Mouse (Mus musculus): ENCODE data around the gene Gm13693. TPM values are rescaled to one million over a fixed set of nuclear protein-coding genes. Genes with fewer than 3 reads are reported as not detected.
"Not testable (repeated sequence)": the region's sequence is repeated elsewhere in the genome, so short reads cannot be mapped to it uniquely, and the experiment has no call there.

Gm13693 gene
- polyA plus RNA-seq (2014; fragmentation: Nextera tagmentation; extraction: Ambion mirVana) = not detected in 2 replicates

DNA sequence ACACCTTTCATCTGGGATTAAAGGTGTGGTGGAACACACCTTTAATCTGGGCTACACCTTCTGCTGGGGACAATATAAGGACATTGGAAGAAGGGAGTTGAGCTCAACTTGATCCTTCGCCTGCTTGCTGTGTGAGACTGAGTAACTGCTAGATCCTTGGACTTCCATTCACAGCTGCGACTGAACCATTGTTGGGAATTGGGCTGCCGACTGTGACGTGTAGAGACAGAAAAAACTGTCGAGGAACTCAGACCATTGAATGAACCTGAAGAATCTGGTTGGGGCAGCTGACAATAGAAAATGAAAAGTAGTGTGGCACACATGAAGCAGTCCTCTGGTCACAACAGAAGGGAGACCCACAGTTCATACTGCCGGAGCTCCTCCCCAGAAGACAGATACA is at the start of gene Gm13693:
Gene Gm13693, plus strand, starts transcription at position 301 of the 400 bp plus-strand sequence.
- H3K36me3 ChIP-seq (ENCODE audit: control insufficient read depth, insufficient read depth, low read length); H3K9me3 ChIP-seq (ENCODE audit: control insufficient read depth, low read length); H3K9ac ChIP-seq (replicated peaks; ENCODE audit: low read depth, low read length); H3K27me3 ChIP-seq (ENCODE audit: control insufficient read depth, insufficient read depth, low read length); H3K4me2 ChIP-seq (ENCODE audit: low read depth, low read length); H3K4me3 ChIP-seq (ENCODE audit: low read depth, low read length); ATAC-seq (ENCODE audit: low read depth); H3K27ac ChIP-seq (ENCODE audit: low read depth, low read length); H3K4me1 ChIP-seq (ENCODE audit: control insufficient read depth, insufficient read depth, low read length): not testable (repeated sequence)
- no CpG with 5 or more reads among the region's 6 CpGs for WGBS

GRCm38 (mm10) chr2:83929478-83930088 is 31.7 kb upstream of the Gm13693 start:
- Histone ChIP-seq H3K27me3 (ENCODE audit: control insufficient read depth, insufficient read depth, low read length) (no peaks in the 10 kb centered on the region), H3K9ac (replicated peaks; ENCODE audit: low read depth, low read length) (no peak overlapping the region), H3K4me2 (ENCODE audit: low read depth, low read length) (no peak overlapping the region), H3K36me3 (ENCODE audit: control insufficient read depth, insufficient read depth, low read length) (no peaks in the 10 kb centered on the region), H3K4me1 (ENCODE audit: control insufficient read depth, insufficient read depth, low read length) (no peaks in the 10 kb centered on the region), H3K27ac (ENCODE audit: low read depth, low read length) (no peak overlapping the region), H3K4me3 (ENCODE audit: low read depth, low read length) (no peak overlapping the region), H3K9me3 (ENCODE audit: control insufficient read depth, low read length) (no peaks in the 10 kb centered on the region)
- no peak for ATAC-seq (ENCODE audit: low read depth)
- WGBS = 68% methylated on average over 2 of the region's 2 CpGs

GRCm38 (mm10) chr2:83940931-83941361 is 20.4 kb upstream of the Gm13693 start, which contains the start of gene Zswim2:
Gene Zswim2, minus strand, starts transcription at chr2:83941228.
- H3K9ac ChIP-seq (replicated peaks; ENCODE audit: low read depth, low read length) = no peak within 1 kb of the TSS
- no peaks in the 10 kb centered on the region for H3K9me3 ChIP-seq (ENCODE audit: control insufficient read depth, low read length)
- peak; percentile 100 for ATAC-seq (ENCODE audit: low read depth)
- no peaks in the 10 kb centered on the region for H3K27me3 ChIP-seq (ENCODE audit: control insufficient read depth, insufficient read depth, low read length)
- no peaks in the 10 kb centered on the region for H3K36me3 ChIP-seq (ENCODE audit: control insufficient read depth, insufficient read depth, low read length)
- H3K27ac ChIP-seq (ENCODE audit: low read depth, low read length) = peak within 1 kb of the TSS; percentile 44; the same call in 1 of the 2 replicates
- H3K4me1 ChIP-seq (ENCODE audit: control insufficient read depth, insufficient read depth, low read length) = no peaks in the 10 kb centered on the region
- H3K4me3 ChIP-seq (ENCODE audit: low read depth, low read length) = peak within 1 kb of the TSS; percentile 28
- H3K4me2 ChIP-seq (ENCODE audit: low read depth, low read length) = peak within 1 kb of the TSS; percentile 54
- 1% methylated on average over 20 of the region's 20 CpGs for WGBS

DNA sequence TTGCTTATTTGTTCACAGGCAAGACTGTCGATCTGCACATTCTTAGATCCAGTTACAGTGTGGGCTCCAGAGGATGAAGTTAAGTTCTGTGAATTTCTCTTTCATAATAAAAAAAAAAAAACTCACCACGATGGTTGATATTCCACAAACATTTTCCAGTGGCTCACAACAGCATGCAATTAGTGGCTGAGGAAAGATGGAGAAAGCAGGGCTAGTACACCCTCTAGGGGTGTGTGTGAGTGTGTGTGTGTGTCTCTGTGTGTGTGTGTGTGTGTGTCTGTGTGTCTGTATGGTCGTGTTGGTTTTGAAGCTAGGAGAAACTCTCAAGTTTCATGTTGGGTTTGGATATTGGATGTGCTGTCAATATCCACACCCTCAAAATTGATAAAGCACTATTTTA is 19.9 kb upstream of the Gm13693 start:
- ATAC-seq (ENCODE audit: low read depth) = peak; percentile 54
- Histone ChIP-seq H3K36me3 (ENCODE audit: control insufficient read depth, insufficient read depth, low read length) (no peaks in the 10 kb centered on the region), H3K27me3 (ENCODE audit: control insufficient read depth, insufficient read depth, low read length) (no peaks in the 10 kb centered on the region), H3K27ac (ENCODE audit: low read depth, low read length) (no peak overlapping the region), H3K4me1 (ENCODE audit: control insufficient read depth, insufficient read depth, low read length) (no peaks in the 10 kb centered on the region), H3K9ac (replicated peaks; ENCODE audit: low read depth, low read length) (no peak overlapping the region), H3K4me2 (ENCODE audit: low read depth, low read length) (peak overlapping the region; percentile 54), H3K4me3 (ENCODE audit: low read depth, low read length) (peak overlapping the region; percentile 28; the same call in 1 of the 2 replicates), H3K9me3 (ENCODE audit: control insufficient read depth, low read length) (no peaks in the 10 kb centered on the region)
- WGBS = 52% methylated on average over 3 of the region's 3 CpGs

GRCm38 (mm10) chr2:83941792-83942191 is 19.5 kb upstream of the Gm13693 start:
- no peaks in the 10 kb centered on the region for H3K27me3 ChIP-seq (ENCODE audit: control insufficient read depth, insufficient read depth, low read length)
- H3K9ac ChIP-seq (replicated peaks; ENCODE audit: low read depth, low read length) = no peak overlapping the region
- no peaks in the 10 kb centered on the region for H3K9me3 ChIP-seq (ENCODE audit: control insufficient read depth, low read length)
- no peak for ATAC-seq (ENCODE audit: low read depth)
- WGBS = 79% methylated on average over 4 of the region's 4 CpGs
- no peak overlapping the region for H3K27ac ChIP-seq (ENCODE audit: low read depth, low read length)
- H3K4me1 ChIP-seq (ENCODE audit: control insufficient read depth, insufficient read depth, low read length) = no peaks in the 10 kb centered on the region
- no peaks in the 10 kb centered on the region for H3K36me3 ChIP-seq (ENCODE audit: control insufficient read depth, insufficient read depth, low read length)
- H3K4me2 ChIP-seq (ENCODE audit: low read depth, low read length) = no peak overlapping the region
- H3K4me3 ChIP-seq (ENCODE audit: low read depth, low read length) = no peak overlapping the region

DNA sequence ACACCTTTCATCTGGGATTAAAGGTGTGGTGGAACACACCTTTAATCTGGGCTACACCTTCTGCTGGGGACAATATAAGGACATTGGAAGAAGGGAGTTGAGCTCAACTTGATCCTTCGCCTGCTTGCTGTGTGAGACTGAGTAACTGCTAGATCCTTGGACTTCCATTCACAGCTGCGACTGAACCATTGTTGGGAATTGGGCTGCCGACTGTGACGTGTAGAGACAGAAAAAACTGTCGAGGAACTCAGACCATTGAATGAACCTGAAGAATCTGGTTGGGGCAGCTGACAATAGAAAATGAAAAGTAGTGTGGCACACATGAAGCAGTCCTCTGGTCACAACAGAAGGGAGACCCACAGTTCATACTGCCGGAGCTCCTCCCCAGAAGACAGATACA is 5.9 kb upstream of the Gm13693 start, which contains the start of gene Gm13698:
Gene Gm13698, plus strand, starts transcription at position 301 of the 400 bp plus-strand sequence.
- no CpG with 5 or more reads among the region's 6 CpGs for WGBS
- H3K4me1 ChIP-seq (ENCODE audit: control insufficient read depth, insufficient read depth, low read length) = not testable (repeated sequence)

DNA sequence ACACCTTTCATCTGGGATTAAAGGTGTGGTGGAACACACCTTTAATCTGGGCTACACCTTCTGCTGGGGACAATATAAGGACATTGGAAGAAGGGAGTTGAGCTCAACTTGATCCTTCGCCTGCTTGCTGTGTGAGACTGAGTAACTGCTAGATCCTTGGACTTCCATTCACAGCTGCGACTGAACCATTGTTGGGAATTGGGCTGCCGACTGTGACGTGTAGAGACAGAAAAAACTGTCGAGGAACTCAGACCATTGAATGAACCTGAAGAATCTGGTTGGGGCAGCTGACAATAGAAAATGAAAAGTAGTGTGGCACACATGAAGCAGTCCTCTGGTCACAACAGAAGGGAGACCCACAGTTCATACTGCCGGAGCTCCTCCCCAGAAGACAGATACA is 5.7 kb downstream of the Gm13693 start, which contains the start of gene Gm13695:
Gene Gm13695, plus strand, starts transcription at position 301 of the 400 bp plus-strand sequence.
- ATAC-seq (ENCODE audit: low read depth); H3K4me3 ChIP-seq (ENCODE audit: low read depth, low read length); H3K9ac ChIP-seq (replicated peaks; ENCODE audit: low read depth, low read length); H3K9me3 ChIP-seq (ENCODE audit: control insufficient read depth, low read length); H3K27ac ChIP-seq (ENCODE audit: low read depth, low read length); H3K4me2 ChIP-seq (ENCODE audit: low read depth, low read length); H3K27me3 ChIP-seq (ENCODE audit: control insufficient read depth, insufficient read depth, low read length); H3K4me1 ChIP-seq (ENCODE audit: control insufficient read depth, insufficient read depth, low read length); H3K36me3 ChIP-seq (ENCODE audit: control insufficient read depth, insufficient read depth, low read length): not testable (repeated sequence)
- WGBS = no CpG with 5 or more reads among the region's 6 CpGs

More for the DNA sequence above, 5.9 kb upstream of the Gm13693 start, which contains the start of gene Gm13698:
- not testable (repeated sequence) for H3K27ac ChIP-seq (ENCODE audit: low read depth, low read length); H3K4me2 ChIP-seq (ENCODE audit: low read depth, low read length); H3K27me3 ChIP-seq (ENCODE audit: control insufficient read depth, insufficient read depth, low read length); H3K9ac ChIP-seq (replicated peaks; ENCODE audit: low read depth, low read length); H3K4me3 ChIP-seq (ENCODE audit: low read depth, low read length); H3K9me3 ChIP-seq (ENCODE audit: control insufficient read depth, low read length); H3K36me3 ChIP-seq (ENCODE audit: control insufficient read depth, insufficient read depth, low read length); ATAC-seq (ENCODE audit: low read depth)

GRCm38 (mm10) chr2:83972823-83973222 is 11.5 kb downstream of the Gm13693 start, which contains the start of gene Gm13696:
Gene Gm13696, plus strand, starts transcription at chr2:83973123.
- WGBS = no CpG with 5 or more reads among the region's 6 CpGs
- not testable (repeated sequence) for H3K36me3 ChIP-seq (ENCODE audit: control insufficient read depth, insufficient read depth, low read length); H3K4me3 ChIP-seq (ENCODE audit: low read depth, low read length); H3K9ac ChIP-seq (replicated peaks; ENCODE audit: low read depth, low read length); H3K4me1 ChIP-seq (ENCODE audit: control insufficient read depth, insufficient read depth, low read length); H3K9me3 ChIP-seq (ENCODE audit: control insufficient read depth, low read length); H3K27ac ChIP-seq (ENCODE audit: low read depth, low read length); H3K4me2 ChIP-seq (ENCODE audit: low read depth, low read length); H3K27me3 ChIP-seq (ENCODE audit: control insufficient read depth, insufficient read depth, low read length); ATAC-seq (ENCODE audit: low read depth)

DNA sequence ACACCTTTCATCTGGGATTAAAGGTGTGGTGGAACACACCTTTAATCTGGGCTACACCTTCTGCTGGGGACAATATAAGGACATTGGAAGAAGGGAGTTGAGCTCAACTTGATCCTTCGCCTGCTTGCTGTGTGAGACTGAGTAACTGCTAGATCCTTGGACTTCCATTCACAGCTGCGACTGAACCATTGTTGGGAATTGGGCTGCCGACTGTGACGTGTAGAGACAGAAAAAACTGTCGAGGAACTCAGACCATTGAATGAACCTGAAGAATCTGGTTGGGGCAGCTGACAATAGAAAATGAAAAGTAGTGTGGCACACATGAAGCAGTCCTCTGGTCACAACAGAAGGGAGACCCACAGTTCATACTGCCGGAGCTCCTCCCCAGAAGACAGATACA is 17.3 kb downstream of the Gm13693 start, which contains the start of gene Gm13694:
Gene Gm13694, plus strand, starts transcription at position 301 of the 400 bp plus-strand sequence.
- not testable (repeated sequence) for H3K4me1 ChIP-seq (ENCODE audit: control insufficient read depth, insufficient read depth, low read length); ATAC-seq (ENCODE audit: low read depth); H3K27me3 ChIP-seq (ENCODE audit: control insufficient read depth, insufficient read depth, low read length); H3K9me3 ChIP-seq (ENCODE audit: control insufficient read depth, low read length); H3K4me2 ChIP-seq (ENCODE audit: low read depth, low read length); H3K4me3 ChIP-seq (ENCODE audit: low read depth, low read length); H3K36me3 ChIP-seq (ENCODE audit: control insufficient read depth, insufficient read depth, low read length); H3K9ac ChIP-seq (replicated peaks; ENCODE audit: low read depth, low read length); H3K27ac ChIP-seq (ENCODE audit: low read depth, low read length)
- WGBS = no CpG with 5 or more reads among the region's 6 CpGs

Data from neural tube, embryonic 14.5 days (tissue).